Mouse (Mus musculus): ENCODE results near the gene Tcl1. TPM values are rescaled to one million over a fixed set of nuclear protein-coding genes. Genes with fewer than 3 reads are reported as not detected.
A peak's percentile ranks its signal among the peaks of the same experiment; 100 is the strongest.
"Not testable (repeated sequence)": the region's sequence is repeated elsewhere in the genome, so short reads cannot be mapped to it uniquely, and the experiment has no call there.

The Tcl1 gene
- total RNA-seq, 2 experiments from 2014 or later: not detected

DNA sequence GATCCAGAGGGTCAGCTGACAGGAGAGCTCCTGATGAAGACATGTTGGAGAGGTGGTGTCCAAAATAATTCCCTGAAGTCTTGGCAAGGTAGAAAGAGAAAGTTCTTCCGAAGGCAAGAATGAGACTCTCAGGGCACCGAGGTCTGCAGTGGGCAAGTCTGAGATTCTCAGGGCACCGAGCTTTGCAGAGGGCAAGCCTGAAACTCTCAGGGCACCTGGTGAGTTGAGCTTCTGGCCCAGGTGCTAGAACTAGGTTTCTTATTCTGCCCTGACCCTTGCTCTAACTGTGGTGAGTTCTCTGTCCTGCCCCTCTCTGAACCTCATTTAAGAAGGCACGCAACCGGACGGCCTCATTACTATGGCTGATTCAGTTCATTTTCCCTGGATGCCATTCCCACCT is 31.9 kb downstream of the Tcl1 start, which contains the start of gene Tcl1b3:
Gene Tcl1b3 (plus strand): TSS at position 301 of the 400 bp plus-strand sequence.
- ATAC-seq (replicated peaks; ENCODE audit: low FRiP score, low TSS enrichment, poor library complexity, severe bottlenecking): not testable (repeated sequence)

- ATAC-seq (replicated peaks; ENCODE audit: low FRiP score, low TSS enrichment, poor library complexity, severe bottlenecking): peak; percentile 95
These were observed 33.6 kb downstream of the Tcl1 start for GRCm38 (mm10) chr12:105188980-105189379.

DNA sequence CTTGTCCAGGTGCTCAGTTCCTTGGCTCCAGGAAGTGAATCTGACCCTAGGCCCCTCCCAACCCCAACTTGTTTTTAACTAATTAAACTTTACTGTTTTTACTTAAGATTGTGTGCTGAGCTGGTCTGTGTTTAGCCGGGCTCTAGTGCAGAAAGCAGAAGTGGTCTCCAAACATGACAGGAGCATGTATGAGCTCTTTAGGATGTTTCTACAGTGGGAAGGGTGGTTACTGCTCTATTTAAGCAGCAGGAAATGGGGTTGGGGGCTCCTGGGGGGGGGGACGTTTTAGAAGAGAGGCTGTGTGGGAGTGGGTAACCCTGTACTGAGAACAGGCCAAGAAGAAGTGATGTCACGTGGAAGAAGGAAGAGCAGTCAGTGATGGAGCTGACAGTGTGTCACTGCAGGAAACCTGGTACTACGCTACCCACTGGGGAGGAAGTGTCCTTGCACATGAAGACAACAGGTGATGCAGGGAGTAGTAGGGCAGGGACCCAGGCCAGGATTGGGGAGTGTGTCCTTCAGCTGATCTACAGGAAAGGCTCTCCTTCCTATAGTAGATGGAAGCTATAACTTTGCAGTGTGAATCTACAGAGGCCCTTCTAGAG is 41.5 kb downstream of the Tcl1 start:
- ATAC-seq (replicated peaks; ENCODE audit: low FRiP score, low TSS enrichment, poor library complexity, severe bottlenecking): not testable (repeated sequence)

- ATAC-seq (replicated peaks; ENCODE audit: low FRiP score, low TSS enrichment, poor library complexity, severe bottlenecking): not testable (repeated sequence)
These were observed 46.5 kb downstream of the Tcl1 start, which contains the start of gene Tcl1b5 for GRCm38 (mm10) chr12:105176044-105176443. Gene Tcl1b5, plus strand, starts transcription at chr12:105176344.

- peak; percentile 94 for ATAC-seq (replicated peaks; ENCODE audit: low FRiP score, low TSS enrichment, poor library complexity, severe bottlenecking)
These were observed 48.3 kb downstream of the Tcl1 start for GRCm38 (mm10) chr12:105174318-105174717.

- no peak for ATAC-seq (replicated peaks; ENCODE audit: low FRiP score, low TSS enrichment, poor library complexity, severe bottlenecking)
These were observed 49.2 kb downstream of the Tcl1 start for GRCm38 (mm10) chr12:105173366-105173765.

Other genes starting within 250 kb of the Tcl1 start
- gene Syne3, start 213.0 kb downstream of the Tcl1 start, total RNA-seq (2014; fragmentation: Nextera tagmentation): 10.9 and 15.7 TPM in 2 replicates
- 9.1 and 9.7 TPM in 2 replicates for gene Syne3, start 213.0 kb downstream of the Tcl1 start, total RNA-seq (2017)
- gene Glrx5, start 190.1 kb downstream of the Tcl1 start, total RNA-seq (2014; fragmentation: Nextera tagmentation): 112 and 193 TPM in 2 replicates
- 59.2 and 86.9 TPM in 2 replicates for gene Glrx5, start 190.1 kb downstream of the Tcl1 start, total RNA-seq (2017)
- not detected in 2 replicates for gene Tcl1b2, start 76.8 kb downstream of the Tcl1 start, total RNA-seq (2014; fragmentation: Nextera tagmentation)
- gene Tcl1b2, start 76.8 kb downstream of the Tcl1 start, total RNA-seq (2017): not detected in 2 replicates
- not detected in 2 replicates for gene Tcl1b1, start 63.1 kb downstream of the Tcl1 start, total RNA-seq (2014; fragmentation: Nextera tagmentation)
- not detected in 2 replicates for gene Tcl1b1, start 63.1 kb downstream of the Tcl1 start, total RNA-seq (2017)
- gene Tcl1b5, start 46.4 kb downstream of the Tcl1 start, total RNA-seq (2014; fragmentation: Nextera tagmentation): not detected in 2 replicates
- gene Tcl1b5, start 46.4 kb downstream of the Tcl1 start, total RNA-seq (2017): not detected in 2 replicates
- gene Tcl1b3, start 31.8 kb downstream of the Tcl1 start, total RNA-seq (2014; fragmentation: Nextera tagmentation): not detected in 2 replicates
- not detected in 2 replicates for gene Tcl1b3, start 31.8 kb downstream of the Tcl1 start, total RNA-seq (2017)
- gene Tcl1b4, start 20.8 kb downstream of the Tcl1 start, total RNA-seq (2014; fragmentation: Nextera tagmentation): not detected in 2 replicates
- not detected in 2 replicates for gene Tcl1b4, start 20.8 kb downstream of the Tcl1 start, total RNA-seq (2017)
- not detected in 2 replicates for gene Tunar, start 111.1 kb upstream of the Tcl1 start, total RNA-seq (2014; fragmentation: Nextera tagmentation)
- gene Tunar, start 111.1 kb upstream of the Tcl1 start, total RNA-seq (2017): not detected in 2 replicates
- not detected in 2 replicates for gene D430019H16Rik, start 231.1 kb upstream of the Tcl1 start, total RNA-seq (2014; fragmentation: Nextera tagmentation)
- not detected in 2 replicates for gene D430019H16Rik, start 231.1 kb upstream of the Tcl1 start, total RNA-seq (2017)

Data from megakaryocyte-erythroid progenitor cell, adult 5-6 weeks (primary cell).